Mouse (Mus musculus): ENCODE data around the gene Ubap2l. TPM values are rescaled to one million over a fixed set of nuclear protein-coding genes. Genes with fewer than 3 reads are reported as not detected.

Gene Ubap2l
- total RNA-seq (2021), result 100 to 1,000 TPM; 182 to 186 TPM
- long read RNA-seq, experiment 1, full-length matches to known transcripts, result 6 of 113 reads
- long read RNA-seq, experiment 1, partial matches to known transcripts, result 7 of 113 reads
- long read RNA-seq, experiment 1, other reads (novel, unspliced or antisense), result 100 of 113 reads
- long read RNA-seq, experiment 2, partial matches to known transcripts, result 13 of 135 reads
- long read RNA-seq, experiment 2, other reads (novel, unspliced or antisense), result 112 of 135 reads

DNA sequence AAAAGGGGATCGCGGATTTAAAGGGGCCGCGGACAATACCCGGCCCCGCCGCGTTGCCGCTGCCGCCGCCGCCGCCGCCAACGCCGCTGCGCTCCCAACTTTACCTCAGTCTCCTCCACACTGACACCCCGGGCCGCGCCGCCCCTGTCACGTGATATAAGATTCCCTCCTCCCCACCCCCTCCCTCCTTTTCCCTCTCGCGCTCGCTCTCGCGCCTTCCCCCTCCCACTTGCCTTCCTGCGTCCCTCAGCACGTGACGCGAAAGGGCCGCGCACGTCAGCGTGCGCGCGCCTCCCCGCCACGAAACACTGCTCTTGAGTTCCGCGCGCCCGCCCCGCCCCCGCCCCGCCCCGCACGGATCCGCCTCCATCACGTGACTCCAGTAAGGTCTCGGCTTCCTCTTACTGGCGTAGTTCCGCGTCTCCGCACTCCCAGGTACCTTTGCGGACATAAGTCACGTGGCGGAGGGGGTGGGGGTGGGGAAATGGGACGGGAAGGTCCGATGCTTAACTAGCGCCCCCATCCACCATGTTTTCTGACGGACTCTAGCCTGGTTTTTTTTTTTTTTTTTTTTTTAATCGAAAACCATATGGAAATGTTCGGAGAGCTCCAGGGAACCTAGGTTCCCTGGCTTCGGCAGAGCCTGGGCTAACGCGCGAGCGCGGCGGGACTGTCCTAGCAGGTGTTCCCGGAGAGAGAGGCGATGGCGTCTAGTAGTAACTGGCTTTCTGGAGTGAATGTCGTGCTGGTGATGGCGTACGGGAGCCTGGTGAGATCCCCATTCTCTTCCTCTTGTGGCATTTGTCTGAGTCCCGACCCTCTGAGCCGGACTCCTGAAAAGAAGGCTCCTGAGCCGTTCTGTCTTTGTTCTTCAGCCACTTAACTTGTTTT is at the start of gene Ubap2l:
Gene Ubap2l, minus strand, starts transcription at position 278 of the 891 bp plus-strand sequence.
- peak; percentile 87 to 95 for DNase-seq (ENCODE audit: low spot score in 2 of 2)

DNA sequence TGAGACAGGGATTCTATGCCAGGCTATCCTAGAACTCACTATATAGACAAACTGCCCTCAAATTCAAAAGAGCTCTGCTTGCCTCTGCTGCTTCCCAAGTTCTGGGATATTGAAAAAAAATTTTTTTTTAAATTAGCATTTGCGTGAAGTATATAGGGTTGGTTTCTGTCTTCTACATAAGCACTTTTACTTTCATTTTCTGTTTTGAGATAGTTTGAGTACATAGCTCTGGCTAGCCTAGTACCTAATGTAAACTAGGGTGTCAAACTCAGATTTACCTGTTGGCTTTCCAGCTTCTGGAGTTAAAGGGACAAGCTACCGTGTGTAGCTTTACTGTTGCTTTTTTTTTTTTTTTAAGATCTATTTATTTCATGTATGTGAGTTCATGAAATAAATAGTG is 49.2 kb upstream of the Ubap2l start:
- no peak for DNase-seq (ENCODE audit: low spot score in 2 of 2)

DNA sequence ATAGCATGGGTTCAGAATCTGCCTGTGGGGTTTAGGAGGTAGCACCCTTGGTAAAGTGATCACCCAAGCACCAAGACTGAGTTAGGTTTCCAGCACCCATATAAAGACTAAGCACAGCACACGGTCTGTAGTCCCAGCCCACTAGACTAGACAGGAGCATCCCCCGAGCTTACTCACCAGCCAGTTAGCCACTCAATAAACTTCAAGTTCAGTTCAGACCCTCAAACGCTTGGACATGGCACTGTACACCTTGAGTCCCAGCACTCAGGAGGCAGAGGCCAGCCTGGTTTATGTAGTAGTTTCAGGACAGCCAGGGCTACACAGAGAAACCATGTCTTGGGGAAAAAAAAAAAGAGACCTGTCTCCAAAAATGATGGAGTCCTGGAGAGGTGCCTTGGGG is 48.6 kb upstream of the Ubap2l start:
- DNase-seq (ENCODE audit: low spot score in 2 of 2), result no peak

DNA sequence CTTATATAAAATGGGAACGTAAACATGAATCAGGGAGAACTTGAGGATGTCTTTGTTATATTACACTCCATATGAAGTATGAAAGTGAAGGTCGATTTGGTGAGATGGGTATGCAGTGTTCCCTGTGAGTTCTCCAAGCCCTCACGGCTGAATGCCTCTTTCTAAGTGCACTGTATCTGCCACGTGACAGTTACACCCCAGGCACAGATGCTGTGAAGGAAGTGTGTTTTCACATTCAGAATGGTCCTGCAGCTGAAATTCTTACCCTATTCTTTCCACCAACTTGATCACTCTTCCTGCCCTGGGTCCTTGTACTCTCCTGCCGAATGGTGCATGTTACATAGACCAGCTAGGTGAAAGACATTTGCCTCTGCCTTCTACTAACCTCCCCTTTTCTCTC is 45.5 kb upstream of the Ubap2l start:
- no peak for DNase-seq (ENCODE audit: low spot score in 2 of 2)

DNA sequence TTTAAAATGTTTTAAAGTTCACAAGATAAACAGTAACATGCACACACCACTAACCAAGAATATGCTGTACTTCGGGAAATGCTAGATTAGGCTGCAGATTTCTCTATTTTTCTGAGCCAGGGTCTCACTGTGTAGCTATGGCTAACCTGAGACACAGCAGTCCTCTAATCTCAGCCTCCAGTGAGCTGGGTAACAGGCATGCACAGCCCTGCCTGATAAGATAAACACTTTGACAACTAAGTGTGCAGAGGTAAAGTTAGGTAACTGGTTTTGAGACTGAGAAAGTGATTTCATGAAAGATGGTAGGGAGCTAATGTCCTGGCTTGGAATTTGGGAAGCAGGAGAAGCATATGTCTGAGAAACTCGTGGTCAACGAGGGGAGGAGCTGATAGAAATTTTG is 42.0 kb upstream of the Ubap2l start:
- DNase-seq (ENCODE audit: low spot score in 2 of 2), result no peak

DNA sequence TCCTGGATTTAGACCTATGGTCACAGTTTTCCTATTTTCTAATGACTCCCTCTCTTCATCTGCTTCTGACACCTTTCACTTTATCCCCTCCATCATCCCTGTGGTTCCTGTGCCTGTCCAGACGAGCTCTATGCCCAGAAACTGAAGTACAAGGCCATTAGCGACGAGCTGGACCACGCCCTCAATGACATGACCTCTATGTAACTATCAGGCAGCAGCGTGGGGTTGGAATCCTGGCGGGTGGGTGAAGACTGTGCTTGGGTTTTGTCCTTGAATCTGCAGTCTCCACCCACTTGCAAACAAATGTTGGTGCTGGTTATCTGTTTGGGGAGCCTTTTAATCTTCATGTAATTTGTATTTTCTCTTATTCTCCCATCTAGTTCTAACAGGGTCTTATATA is 38.5 kb upstream of the Ubap2l start:
- no peak for DNase-seq (ENCODE audit: low spot score in 2 of 2)

DNA sequence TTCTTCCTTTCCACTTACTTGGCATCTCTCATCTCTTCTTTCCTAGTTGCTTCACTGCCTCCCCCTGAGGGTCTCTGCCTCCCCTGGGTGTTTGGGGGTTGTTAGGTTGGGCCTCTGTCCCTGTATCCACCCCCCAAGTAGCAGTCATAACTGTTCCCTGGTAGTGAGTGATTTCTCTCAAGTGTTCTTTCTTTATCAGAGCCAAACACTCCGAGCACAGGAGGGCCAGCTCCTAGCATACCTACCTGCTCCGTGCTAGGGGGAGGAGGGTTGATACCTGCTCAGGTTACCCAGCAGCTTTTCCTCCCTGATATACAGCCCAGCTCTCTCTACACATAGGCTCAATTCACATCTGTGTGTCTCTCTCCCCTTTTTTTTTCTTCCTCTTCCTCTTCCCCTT is 36.2 kb upstream of the Ubap2l start:
- no peak for DNase-seq (ENCODE audit: low spot score in 2 of 2)

DNA sequence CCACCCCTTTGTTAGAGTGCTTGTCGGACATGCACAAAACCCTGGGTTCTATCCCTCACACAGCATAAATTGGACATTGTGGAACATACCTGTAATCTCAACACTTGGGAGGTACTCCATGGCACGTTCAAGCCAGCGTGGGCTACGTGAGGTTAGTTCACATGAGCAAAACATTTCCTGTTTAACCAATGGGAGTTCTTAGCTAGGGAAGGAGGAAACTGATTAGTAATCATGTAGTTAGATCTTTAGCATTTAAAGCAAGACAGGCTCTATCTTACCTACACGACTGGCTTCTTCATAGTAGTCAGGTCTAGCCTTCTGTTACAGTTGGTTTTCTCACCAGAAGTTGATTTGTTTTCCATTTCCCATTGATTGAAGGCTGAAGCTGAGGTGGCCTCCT is 33.6 kb upstream of the Ubap2l start:
- DNase-seq (ENCODE audit: low spot score in 2 of 2), result no peak

DNA sequence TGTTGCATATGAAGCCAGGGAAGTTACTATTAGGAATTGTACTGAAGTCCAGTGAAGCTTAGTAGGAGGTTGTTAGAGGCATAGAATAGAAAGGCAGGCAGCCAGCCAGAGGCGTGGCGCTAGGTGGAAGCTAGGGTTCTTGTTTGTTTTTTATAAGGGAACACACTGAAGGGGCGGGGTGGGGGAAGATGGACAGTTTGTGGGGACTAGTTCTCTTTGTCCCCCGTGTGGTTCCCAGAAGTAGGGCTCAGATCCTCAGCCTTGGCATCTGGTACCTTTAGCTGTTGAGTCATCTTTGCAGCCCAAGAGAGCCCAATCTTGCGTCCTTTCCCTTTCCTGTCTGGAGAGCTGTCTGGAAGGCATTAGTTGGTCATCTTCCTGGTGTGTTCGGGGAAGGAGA is 32.9 kb upstream of the Ubap2l start:
- DNase-seq (ENCODE audit: low spot score in 2 of 2), result no peak

DNA sequence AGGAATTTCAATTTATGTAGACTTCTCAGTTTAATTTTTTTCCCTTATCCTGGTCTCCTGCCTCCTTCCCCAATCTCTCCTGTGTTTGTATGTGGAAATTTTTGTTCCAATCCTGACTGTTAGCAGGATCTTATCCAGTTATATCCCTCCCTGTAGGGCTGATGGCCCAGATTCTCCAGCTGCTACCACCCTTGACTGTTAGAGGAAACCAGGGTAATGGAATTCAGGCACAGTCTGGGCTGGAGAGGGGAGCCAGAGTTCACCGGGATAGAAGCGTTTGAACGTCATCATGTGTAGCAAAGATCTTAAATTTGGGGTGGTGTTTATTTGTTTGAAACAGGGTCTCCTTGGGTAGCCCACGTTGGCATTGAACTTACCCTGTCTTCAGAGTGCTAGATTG is 32.4 kb upstream of the Ubap2l start:
- DNase-seq (ENCODE audit: low spot score in 2 of 2), result no peak

DNA sequence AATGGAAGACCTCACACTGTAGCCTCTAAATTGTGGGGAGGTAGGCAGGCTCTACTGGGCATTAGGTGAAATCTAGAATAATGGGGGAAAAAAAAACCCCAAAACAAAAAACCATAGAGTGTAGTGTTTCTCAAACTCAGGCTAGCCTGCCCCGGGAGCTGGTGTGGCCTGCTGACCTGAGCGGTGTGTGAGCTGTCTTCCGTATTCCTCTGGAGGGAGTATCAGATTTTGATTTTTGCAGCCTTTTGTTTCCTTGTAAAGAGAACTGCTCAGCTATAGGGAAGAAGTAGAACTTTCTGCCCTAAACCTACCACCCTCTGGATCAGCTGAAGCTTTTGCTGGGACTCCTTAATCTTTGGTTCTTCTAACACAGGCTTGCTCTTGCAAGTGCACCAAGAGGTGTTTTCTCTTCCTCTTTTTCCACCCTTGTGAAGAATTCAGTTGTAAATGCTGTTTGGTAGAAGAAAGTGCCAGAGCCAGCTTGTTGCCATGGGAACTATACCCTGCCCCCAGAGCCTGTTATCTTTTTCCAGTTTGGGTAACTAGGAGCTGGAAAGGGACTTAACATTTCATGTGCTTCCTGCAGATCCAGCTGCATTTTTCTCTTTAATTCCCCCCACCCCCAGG is 31.4 kb upstream of the Ubap2l start:
- DNase-seq (ENCODE audit: low spot score in 2 of 2), result peak in 1 of 2 experiments; percentile 68

DNA sequence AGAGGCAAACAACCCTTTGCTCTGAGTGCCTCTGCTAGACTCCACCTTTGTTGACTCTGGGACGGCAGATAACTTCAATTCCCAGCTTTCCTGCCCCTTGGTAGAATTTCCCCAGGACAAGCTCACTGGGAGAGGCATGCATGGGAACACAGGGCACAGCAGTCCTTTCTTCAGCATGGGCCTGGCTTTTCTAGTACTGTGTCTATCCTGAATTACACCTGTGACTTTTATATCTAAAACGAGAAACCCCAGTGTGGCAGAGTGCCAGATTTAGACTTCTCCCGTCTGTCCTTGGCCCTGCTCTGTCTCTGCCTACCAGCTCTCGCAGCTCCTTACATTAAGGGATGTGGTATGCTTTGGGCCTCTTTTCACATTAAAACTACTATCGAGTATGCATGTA is 30.6 kb upstream of the Ubap2l start:
- no peak for DNase-seq (ENCODE audit: low spot score in 2 of 2)

DNA sequence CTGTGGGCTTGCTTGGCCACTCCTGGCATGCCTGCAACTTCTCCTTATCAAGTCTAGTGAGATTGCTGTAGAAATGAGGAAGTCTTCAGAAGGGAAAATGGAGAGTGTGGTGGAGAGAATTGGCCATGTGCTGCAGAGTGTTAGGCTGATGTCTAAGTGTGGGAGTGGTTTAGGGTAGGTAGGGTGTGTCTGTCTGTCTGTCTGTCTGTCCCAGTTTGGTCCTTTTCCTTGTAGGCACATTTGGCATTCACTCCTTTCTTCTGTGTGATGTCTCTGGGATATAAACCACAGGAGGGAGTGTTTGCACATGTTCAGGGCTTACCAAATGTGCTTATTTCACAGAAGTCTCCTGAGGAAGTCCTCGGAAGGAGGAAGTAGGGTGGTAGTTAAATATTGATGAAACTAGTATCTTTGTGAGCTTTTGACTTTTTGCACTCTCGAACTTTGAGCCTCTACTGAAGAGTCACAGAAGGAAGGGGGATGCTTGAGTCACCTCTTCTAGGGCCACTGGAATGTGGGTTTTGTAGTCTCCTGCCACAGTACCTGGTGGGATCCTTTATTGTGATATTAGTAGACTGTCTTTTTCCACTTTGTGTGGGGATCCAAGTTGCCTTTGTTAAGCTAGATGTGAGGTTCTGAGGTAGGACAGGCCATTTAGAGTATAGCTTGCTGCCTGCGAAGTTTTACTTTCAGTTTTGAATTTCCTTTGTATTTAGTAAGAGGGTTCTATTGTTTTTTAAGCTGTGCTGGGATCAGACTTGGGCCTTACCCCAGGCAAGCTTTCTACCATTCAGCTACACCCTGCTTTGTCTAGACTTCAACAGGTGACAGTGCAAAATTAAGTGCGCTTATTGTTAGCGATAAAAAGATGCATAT is 29.2 kb upstream of the Ubap2l start:
- no peak for DNase-seq (ENCODE audit: low spot score in 2 of 2)

DNA sequence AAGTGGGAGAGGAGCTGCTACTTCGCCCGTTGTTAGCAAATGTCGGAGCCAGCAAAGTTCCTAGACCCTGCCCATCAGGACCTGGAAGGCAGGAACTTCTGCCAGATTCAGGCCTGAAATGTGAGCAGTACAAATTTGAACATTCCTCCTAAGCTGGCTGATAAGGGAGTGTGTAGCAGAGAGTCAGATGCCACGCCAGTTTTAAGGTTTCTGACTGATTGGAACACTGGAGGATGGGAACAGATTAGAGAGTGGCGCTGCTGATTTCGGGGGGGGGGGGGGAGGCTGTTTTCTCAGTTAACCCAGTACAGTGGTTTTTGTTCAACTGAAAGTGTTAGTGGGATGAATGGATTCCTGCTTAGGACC is 28.1 kb upstream of the Ubap2l start:
- no peak for DNase-seq (ENCODE audit: low spot score in 2 of 2)

DNA sequence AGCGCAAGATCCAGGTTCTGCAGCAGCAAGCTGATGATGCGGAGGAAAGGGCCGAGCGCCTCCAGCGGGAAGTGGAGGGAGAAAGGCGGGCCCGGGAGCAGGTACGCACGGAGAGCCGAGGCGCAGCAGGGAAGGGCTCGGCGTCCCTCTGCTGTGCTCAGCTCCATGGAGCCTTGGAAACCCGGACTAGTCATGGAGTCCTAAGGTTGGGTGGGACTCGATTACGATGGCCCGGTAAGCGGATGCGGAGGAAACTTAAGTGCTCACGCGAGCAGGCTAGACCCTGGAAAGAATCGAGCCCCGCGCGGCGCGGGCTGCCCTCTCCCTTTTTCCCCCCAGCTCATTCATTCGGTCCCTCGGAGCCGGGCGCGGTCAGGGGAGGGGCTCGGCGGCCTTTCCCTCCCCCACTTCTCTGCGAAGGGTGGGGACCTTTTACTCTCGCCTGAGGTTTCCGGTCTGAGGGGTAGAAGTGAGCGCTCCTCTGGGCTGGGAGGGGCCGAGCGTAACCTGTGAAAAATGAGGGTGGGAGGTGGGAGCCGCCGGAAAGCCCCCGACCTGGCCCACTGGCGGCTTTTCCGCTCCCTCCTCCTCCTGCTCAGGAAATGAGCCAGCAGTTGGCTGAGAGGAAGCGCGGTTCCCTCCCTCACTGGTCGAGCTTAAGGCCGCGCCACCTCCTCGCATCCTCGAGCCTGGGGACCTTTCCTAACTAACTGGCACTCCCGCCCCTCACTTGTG is 27.5 kb upstream of the Ubap2l start:
- peak in 1 of 2 experiments; percentile 57 for DNase-seq (ENCODE audit: low spot score in 2 of 2)

DNA sequence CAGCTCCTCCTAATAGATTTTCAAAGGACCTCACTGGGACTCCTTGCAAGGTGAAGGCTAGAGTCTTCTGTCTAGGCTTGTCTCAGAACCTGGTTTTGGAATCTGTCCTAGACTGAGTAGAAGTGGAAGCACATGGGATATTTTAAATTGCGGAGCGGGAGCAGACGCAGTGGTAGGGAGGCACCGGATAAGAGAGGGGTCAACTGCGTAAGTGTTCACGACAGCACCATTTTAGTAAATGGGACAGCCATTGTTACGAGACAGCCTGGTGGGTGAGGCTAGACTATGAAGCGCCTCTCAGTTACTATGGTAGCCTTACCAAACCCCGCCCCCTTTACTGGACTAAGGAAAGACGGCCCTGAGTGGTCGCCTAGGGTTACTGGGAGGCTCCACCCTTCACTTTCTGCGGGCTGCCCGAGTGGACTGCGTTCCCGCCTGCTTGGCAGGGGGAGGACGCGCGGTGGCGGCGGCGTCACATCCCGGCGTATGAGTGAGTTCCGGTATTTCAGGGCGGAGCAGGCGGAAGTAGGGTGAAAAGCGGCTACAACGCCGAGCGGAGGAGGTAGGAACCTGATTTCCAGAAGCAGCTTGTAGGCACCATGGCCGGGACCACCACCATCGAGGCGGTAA is 26.8 kb upstream of the Ubap2l start:
- DNase-seq (ENCODE audit: low spot score in 2 of 2), result peak; percentile 87 to 93

DNA sequence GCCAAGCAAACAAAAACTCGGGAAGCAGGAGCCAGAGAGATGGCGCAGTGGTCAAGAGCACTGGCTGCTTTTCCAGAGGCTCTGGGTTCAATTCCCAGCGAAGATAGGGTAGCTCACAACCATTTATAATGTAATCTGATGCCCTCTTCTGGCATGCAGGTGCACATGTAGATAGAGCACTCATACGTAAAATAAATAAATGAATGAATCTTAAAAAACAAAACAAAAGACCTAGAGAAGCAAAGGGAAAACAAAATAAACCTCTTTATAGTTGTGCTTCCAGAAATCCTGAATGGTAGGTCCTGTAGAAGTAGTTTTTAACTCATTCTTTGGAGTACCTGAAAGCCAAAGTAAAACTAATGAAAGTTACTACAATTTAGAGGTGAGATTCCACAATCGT is 25.8 kb upstream of the Ubap2l start:
- DNase-seq (ENCODE audit: low spot score in 2 of 2), result no peak

DNA sequence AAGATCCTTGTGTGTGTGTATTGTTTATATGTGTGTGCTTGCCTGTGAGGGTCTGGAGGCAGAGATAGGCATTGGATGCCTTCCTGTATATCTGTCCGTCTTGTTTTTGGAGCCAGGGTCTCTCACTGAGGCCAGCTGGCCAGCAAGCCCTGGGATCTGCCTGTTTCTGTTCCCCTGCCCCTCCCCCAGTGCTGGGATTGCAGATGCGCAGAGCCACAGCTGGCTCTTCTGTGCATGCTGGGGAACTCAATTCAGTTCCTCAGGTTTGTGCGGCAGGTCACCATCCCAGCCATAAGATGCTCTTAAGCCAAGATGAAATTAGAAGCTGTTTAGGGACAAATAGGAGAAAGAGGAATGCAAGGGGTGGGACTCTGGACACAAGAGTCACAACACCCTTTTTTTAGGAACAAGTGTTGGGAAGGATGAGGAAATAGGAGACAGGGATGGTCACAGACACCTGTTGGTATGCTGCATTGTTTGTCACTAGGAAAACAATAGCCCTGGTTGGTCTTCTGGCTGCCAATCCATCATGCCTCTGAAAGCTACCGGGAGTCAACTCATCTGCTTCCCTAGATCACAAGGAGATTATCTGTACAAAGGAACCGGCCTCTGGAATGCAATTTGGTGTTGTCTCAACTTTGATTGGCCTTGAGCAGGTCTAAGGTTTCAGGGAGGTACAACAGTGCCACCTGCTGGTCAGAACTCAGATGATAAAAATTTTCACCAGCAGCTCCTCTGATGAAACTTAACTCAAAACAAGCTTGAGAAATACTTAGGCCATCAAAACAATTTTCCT is 24.7 kb upstream of the Ubap2l start:
- DNase-seq (ENCODE audit: low spot score in 2 of 2), result peak; percentile 76 to 86

DNA sequence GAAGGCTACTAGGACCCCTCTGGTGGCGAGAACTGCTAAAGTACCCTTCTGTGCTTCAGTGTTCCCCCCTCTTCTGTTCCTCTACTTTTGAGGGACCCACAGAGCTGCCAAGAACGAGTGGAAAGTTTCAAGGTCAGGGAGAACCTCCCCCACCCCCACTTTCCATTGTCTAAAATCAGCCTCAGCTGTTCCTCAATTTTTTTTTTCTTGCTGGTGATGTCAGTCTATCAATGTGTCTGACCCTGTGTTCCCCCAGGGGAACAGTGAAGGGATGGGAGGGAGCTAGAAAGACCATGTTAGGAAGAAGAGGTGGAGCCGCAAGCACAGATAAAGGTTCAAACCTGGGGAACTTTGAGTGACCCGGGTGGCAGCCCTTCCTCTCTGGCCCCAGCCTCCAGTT is 19.9 kb upstream of the Ubap2l start, which contains the start of gene Tpm3:
Gene Tpm3, plus strand, starts transcription at position 356 of the 400 bp plus-strand sequence.
- DNase-seq (ENCODE audit: low spot score in 2 of 2), result no peak

Data from layer of hippocampus, postnatal 14 days (tissue).